Mouse (Mus musculus): ENCODE measurements around the gene Smad5. TPM values are rescaled to one million over a fixed set of nuclear protein-coding genes. Genes with fewer than 3 reads are reported as not detected.

The Smad5 gene
- polyA plus RNA-seq, 1 experiment, result 11.5 TPM

DNA sequence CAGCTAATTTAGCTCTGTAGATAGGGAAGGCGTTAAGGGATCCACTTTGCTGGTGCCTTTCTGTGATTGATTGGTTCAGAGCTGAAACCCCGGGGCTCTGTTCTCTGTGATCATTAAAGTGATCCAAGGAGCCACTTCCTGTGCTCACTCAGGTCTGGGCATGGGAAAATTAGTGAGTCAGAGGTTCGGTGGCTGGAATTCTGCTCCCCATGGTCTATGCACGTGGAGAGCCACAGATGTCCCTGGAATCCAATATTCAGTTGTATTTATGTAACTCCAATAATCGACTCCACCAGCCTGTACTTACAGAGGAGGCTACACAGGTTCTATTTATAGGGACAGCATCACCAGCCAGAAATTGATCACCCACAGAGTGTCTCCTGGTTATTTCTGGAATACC is 63.4 kb downstream of the Smad5 start:
- Histone ChIP-seq H3K4me3 (ENCODE audit: insufficient read depth, low read length) (no peak overlapping the region), H3K4me1 (ENCODE audit: control insufficient read depth, insufficient read depth, low read length) (no peaks in the 10 kb centered on the region), H3K27ac (ENCODE audit: insufficient read depth, low read depth, low read length) (no peak overlapping the region)
- TF ChIP-seq CTCF (IDR thresholded peaks at IDR 0.05; ENCODE audit: low read depth, low read length) (no peak), POLR2A (IDR thresholded peaks at IDR 0.05; ENCODE audit: borderline replicate concordance, low read depth, low read length) (no peak)

DNA sequence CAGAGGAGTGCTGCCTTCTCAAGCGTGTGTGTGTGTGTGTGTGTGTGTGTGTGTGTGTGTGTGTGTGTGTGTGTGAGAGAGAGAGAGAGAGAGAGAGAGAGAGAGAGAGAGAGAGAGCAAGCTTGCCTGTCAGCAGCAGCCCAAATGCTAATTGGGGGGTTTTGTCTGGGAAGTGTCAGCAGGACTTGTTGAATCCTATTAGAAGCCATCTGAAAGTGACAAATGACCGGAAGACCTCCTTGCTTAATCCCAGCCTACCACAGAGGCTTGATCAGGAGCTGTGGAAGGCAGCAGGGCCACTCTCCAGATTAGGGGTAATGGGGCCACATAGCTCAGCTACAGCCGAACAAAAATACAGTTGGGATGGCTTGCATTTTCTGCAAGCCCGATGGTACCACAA is 66.6 kb downstream of the Smad5 start:
- Histone ChIP-seq H3K4me3 (ENCODE audit: insufficient read depth, low read length) (no peak overlapping the region), H3K4me1 (ENCODE audit: control insufficient read depth, insufficient read depth, low read length) (no peaks in the 10 kb centered on the region), H3K27ac (ENCODE audit: insufficient read depth, low read depth, low read length) (no peak overlapping the region)
- TF ChIP-seq POLR2A (IDR thresholded peaks at IDR 0.05; ENCODE audit: borderline replicate concordance, low read depth, low read length), result no peak
- TF ChIP-seq CTCF (IDR thresholded peaks at IDR 0.05; ENCODE audit: low read depth, low read length), result no peak

DNA sequence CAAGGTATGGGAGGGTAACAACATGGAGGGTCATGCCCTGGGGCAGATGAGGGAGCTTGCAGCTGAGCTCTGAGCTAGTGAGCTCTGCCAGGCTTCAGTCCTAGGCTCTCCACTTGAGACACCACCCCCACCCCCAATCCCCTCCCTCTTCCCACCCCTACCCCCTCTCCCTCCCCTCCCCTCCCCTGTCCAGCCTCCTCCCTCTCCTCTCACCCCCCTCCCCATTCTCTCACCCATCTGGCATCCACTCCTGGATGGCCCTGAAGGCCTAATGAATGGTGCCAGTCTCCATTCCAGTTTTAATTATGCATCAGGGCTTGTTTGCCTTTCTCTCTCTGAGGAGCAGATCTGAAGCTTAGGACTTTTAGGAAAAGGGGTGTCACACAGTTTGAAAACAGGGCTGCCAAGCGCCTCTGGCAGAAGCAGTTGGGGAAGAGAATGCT is 67.3 kb downstream of the Smad5 start:
- Histone ChIP-seq H3K4me1 (ENCODE audit: control insufficient read depth, insufficient read depth, low read length) (no peaks in the 10 kb centered on the region), H3K27ac (ENCODE audit: insufficient read depth, low read depth, low read length) (no peak overlapping the region), H3K4me3 (ENCODE audit: insufficient read depth, low read length) (no peak overlapping the region)
- TF ChIP-seq POLR2A (IDR thresholded peaks at IDR 0.05; ENCODE audit: borderline replicate concordance, low read depth, low read length), result no peak
- TF ChIP-seq CTCF (IDR thresholded peaks at IDR 0.05; ENCODE audit: low read depth, low read length), result no peak

DNA sequence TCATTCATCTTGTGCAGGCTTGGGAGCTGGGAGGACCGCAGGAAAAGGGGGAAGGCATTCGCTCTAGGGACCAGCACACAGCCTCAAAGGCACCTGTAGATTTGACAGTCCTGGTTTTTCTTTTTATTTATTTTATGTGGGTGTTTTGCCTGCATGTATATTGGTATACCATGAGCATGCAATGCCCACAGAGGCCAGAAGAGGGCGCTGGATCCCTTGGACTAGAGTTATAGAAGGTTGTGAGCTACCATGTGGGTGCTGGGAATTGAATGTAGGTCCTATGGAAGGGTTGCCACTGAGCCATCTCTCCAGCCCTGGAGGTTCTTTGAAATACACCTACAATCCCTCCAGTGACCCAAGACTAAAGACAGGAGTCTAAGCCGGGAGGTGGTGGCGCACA is 68.0 kb downstream of the Smad5 start:
- TF ChIP-seq CTCF (IDR thresholded peaks at IDR 0.05; ENCODE audit: low read depth, low read length), result no peak
- no peak for TF ChIP-seq POLR2A (IDR thresholded peaks at IDR 0.05; ENCODE audit: borderline replicate concordance, low read depth, low read length)
- no peak overlapping the region for H3K27ac ChIP-seq (ENCODE audit: insufficient read depth, low read depth, low read length)
- no peaks in the 10 kb centered on the region for H3K4me1 ChIP-seq (ENCODE audit: control insufficient read depth, insufficient read depth, low read length)
- no peak overlapping the region for H3K4me3 ChIP-seq (ENCODE audit: insufficient read depth, low read length)

DNA sequence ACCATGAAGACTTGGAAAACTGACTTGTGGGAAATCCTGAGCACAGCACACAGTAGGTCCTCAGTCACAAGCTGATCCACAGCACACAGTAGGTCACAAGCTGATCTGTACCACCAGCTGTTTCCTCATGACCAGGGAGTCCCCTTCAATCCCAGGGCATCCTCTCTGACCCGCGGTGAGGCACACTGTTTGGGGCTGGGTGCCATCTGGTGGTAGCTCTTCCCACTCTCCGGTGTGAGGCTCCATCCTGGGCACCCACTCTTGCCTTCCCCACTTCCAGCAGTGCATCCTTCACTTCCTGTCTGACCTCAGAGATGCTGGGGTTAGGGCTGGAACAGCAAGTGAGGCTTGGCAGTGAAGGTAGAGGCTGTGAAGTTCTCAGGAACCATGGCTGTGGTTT is 69.8 kb downstream of the Smad5 start:
- no peaks in the 10 kb centered on the region for H3K4me1 ChIP-seq (ENCODE audit: control insufficient read depth, insufficient read depth, low read length)
- H3K27ac ChIP-seq (ENCODE audit: insufficient read depth, low read depth, low read length), result no peak overlapping the region
- no peak for TF ChIP-seq CTCF (IDR thresholded peaks at IDR 0.05; ENCODE audit: low read depth, low read length)
- no peak for TF ChIP-seq POLR2A (IDR thresholded peaks at IDR 0.05; ENCODE audit: borderline replicate concordance, low read depth, low read length)
- no peak overlapping the region for H3K4me3 ChIP-seq (ENCODE audit: insufficient read depth, low read length)

DNA sequence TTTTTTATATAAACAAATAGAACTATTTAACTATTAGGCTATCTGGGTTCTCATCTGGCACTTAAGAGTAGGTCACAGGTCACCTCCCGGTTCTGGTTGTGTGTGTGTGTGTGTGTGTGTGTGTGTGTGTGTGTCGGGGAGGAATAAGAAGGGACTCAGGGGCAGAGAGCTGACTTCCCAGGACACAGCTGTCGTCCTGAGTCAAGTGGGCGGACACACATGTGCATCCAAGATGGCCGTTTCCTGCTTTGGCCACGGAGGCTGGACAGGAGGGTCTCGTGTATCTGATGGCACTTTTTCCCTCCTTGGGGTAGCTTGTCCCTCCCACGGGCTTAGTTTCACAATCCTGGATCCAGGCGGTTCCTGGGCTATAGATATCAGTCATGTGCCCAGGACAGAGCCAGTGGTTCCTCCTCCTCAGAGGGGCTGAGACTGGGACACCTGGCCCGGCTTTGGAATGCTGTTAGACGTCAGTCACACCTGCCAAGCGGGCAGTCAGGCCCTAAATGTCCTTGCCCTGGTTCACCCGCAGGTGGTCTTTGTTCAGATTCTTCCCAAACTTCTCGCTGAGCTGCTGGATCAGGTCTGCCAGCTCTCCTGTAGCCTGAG is 70.6 kb downstream of the Smad5 start:
- Histone ChIP-seq H3K4me1 (ENCODE audit: control insufficient read depth, insufficient read depth, low read length) (no peaks in the 10 kb centered on the region), H3K4me3 (ENCODE audit: insufficient read depth, low read length) (no peak overlapping the region), H3K27ac (ENCODE audit: insufficient read depth, low read depth, low read length) (no peak overlapping the region)
- TF ChIP-seq POLR2A (IDR thresholded peaks at IDR 0.05; ENCODE audit: borderline replicate concordance, low read depth, low read length) (no peak), CTCF (IDR thresholded peaks at IDR 0.05; ENCODE audit: low read depth, low read length) (no peak)

DNA sequence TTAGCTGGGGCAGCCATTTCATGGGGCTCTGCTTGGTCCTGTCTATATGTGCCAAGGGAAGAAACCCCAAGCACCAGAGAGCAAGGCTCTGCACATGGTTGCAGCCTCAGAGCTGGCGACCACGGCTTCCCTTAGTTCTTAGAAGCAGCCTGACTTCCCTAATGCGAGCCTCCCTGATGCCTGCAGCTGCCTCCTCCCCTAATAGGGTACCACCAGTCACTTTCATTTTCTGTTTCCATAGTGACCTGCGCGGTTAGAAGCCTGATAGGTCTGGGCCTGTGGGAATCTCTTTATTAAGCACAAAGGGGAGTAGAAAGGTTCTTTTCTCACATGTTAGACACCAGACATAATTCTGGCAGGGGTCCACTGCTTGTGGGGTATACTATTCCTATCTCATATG is 71.5 kb downstream of the Smad5 start:
- TF ChIP-seq CTCF (IDR thresholded peaks at IDR 0.05; ENCODE audit: low read depth, low read length) (no peak), POLR2A (IDR thresholded peaks at IDR 0.05; ENCODE audit: borderline replicate concordance, low read depth, low read length) (no peak)
- Histone ChIP-seq H3K4me1 (ENCODE audit: control insufficient read depth, insufficient read depth, low read length) (no peaks in the 10 kb centered on the region), H3K27ac (ENCODE audit: insufficient read depth, low read depth, low read length) (no peak overlapping the region), H3K4me3 (ENCODE audit: insufficient read depth, low read length) (no peak overlapping the region)

DNA sequence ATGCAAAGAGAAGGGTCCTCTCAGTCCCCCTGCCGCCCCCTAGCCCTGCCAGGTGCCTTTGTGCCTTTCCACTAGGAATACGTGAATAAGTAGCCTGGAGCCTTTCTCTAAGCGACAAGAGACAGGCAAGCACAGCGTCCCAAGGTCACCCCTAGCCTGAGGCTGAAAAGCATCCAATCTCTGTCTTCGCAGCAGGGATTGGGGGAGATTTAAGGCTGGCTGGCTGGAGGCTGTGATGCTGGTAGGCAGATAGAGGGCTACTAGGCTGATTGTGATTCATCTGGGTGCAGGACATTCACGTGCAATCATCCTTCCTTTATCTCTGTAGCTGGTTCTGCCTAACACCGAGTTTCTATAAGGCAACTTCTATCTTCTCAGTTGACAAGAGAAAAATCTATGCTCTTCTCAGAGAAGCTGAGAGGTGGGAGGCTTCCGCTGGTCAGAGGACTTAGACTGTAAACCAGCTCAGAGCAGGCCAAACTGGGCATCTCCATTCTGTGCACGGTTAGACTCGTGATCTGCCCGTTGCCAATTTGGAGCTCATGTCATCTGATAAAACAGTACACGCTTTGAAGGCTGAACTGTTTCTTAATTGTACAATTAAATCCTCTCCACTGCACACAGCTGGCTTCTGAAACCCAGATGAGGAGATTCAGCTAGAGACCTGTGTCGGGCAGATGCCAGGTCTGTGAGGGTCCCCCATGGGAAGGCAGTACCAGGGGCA is 78.1 kb downstream of the Smad5 start:
- Histone ChIP-seq H3K4me3 (ENCODE audit: insufficient read depth, low read length) (no peak overlapping the region), H3K4me1 (ENCODE audit: control insufficient read depth, insufficient read depth, low read length) (no peaks in the 10 kb centered on the region), H3K27ac (ENCODE audit: insufficient read depth, low read depth, low read length) (no peak overlapping the region)
- TF ChIP-seq CTCF (IDR thresholded peaks at IDR 0.05; ENCODE audit: low read depth, low read length) (no peak), POLR2A (IDR thresholded peaks at IDR 0.05; ENCODE audit: borderline replicate concordance, low read depth, low read length) (no peak)

DNA sequence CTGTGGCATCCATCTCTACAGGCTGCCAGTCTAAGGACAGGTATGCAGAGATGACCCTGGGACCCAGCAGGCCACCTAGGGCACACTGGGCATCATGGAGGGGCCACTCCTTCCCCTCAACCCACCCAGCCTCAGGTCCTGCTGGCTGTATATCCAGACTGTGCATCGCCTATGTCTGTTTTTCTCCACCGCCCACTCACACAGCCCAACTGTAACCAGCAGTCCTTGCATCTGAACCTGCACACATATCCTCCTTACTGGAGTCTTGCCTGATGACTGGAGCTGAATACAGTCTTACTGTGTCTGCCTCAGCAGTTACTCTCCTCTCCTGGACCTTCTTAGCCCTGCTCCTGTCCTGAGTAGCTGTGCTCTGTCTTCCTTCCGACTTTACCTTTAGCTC is 78.9 kb downstream of the Smad5 start:
- Histone ChIP-seq H3K4me3 (ENCODE audit: insufficient read depth, low read length) (no peak overlapping the region), H3K4me1 (ENCODE audit: control insufficient read depth, insufficient read depth, low read length) (no peaks in the 10 kb centered on the region), H3K27ac (ENCODE audit: insufficient read depth, low read depth, low read length) (no peak overlapping the region)
- TF ChIP-seq CTCF (IDR thresholded peaks at IDR 0.05; ENCODE audit: low read depth, low read length), result no peak
- TF ChIP-seq POLR2A (IDR thresholded peaks at IDR 0.05; ENCODE audit: borderline replicate concordance, low read depth, low read length), result no peak

DNA sequence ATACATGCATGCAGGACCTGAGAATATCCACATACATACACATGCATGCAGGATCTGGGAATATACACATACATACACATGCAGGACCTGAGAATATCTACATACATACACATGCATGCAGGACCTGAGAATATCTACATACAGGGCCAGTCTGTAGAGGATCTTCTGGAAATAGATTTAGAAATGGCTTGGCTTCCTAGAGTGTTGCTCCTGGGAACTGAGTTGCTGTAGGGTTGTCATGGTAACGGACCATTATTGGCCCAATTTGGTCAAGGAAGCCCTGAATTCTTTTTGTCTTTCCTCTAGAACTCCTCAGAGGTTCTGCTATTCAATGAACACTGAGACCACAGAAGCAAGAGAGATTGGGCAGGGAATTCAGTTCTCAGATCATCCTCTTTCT is 79.8 kb downstream of the Smad5 start:
- no peak overlapping the region for H3K27ac ChIP-seq (ENCODE audit: insufficient read depth, low read depth, low read length)
- no peak for TF ChIP-seq POLR2A (IDR thresholded peaks at IDR 0.05; ENCODE audit: borderline replicate concordance, low read depth, low read length)
- TF ChIP-seq CTCF (IDR thresholded peaks at IDR 0.05; ENCODE audit: low read depth, low read length), result no peak
- H3K4me1 ChIP-seq (ENCODE audit: control insufficient read depth, insufficient read depth, low read length), result no peaks in the 10 kb centered on the region
- H3K4me3 ChIP-seq (ENCODE audit: insufficient read depth, low read length), result no peak overlapping the region

Measured in bone marrow macrophage, adult 2 months (primary cell).